Mouse (Mus musculus): ENCODE measurements around the gene Ust.

- TF ChIP-seq CTCF (IDR thresholded peaks at IDR 0.05; ENCODE audit: control insufficient read depth, insufficient read depth, insufficient read length) (no peak), MAX (IDR thresholded peaks at IDR 0.05) (no peak), USF1 (IDR thresholded peaks at IDR 0.05; ENCODE audit: low read depth) (no peak), MYOD1 (IDR thresholded peaks at IDR 0.05; ENCODE audit: control insufficient read depth, insufficient read length, low read depth) (no peak), CEBPB (IDR thresholded peaks at IDR 0.05; ENCODE audit: low read depth) (no peak)
These were observed 34.1 kb downstream of the Ust start for GRCm38 (mm10) chr10:8484487-8484886.
